Mouse (Mus musculus) heart, adult 2 months (tissue): ENCODE data around the gene Dnm1l.
"Not testable (repeated sequence)": the region's sequence is repeated elsewhere in the genome, so short reads cannot be mapped to it uniquely, and the experiment has no call there.

ENCODE experiments used
- CTCF ChIP-seq: fragments of 200-600 bp; IDR thresholded peaks from 2 replicates; pipeline ENCODE4 v1.8.1; 2022; ENCODE audit warnings: antibody characterized with exemption, mild to moderate bottlenecking, moderate library complexity
- EP300 ChIP-seq: fragments of 200-500 bp; IDR thresholded peaks from 2 replicates; pipeline ENCODE4 v1.6.1; 2011; ENCODE audit warnings: low read depth, low read length, control low read depth; ENCODE audit not compliant: insufficient read depth

DNA sequence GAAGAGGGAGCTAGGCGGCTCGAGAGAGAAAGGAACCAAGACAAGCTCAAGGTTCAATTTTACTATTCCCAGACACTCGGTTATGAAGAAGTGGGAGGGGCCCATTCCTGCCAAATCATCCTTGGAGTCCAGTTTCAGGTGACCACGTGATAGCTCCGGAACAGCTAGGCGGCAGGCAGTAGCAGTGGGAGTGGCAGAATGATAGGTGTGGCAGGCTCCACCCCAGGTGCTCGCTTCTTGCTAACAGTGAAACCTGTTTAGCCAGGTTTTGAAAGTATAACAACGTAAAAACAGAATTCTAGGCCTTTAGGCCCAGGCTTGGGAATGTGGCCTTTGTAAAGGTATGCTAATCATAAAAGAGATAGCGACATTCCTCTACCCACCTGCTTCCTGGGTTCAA lies 8.5 kb upstream of the Dnm1l start:
- TF ChIP-seq CTCF, EP300: not testable (repeated sequence)
